Mouse (Mus musculus) myocyte (in vitro differentiated cells): ENCODE measurements around the gene Ddi2.
A peak's percentile ranks its signal among the peaks of the same experiment; 100 is the strongest.

ENCODE experiments used
- CEBPB ChIP-seq: IDR thresholded peaks from 2 replicates; pipeline ENCODE4 v1.6.1; 2011; ENCODE audit warnings: mild to moderate bottlenecking, moderate library complexity; ENCODE audit not compliant: poor library complexity, insufficient read depth, severe bottlenecking
- E2F4 ChIP-seq: IDR thresholded peaks from one replicate; pipeline ENCODE4 v1.6.1; 2011; ENCODE audit warnings: mild to moderate bottlenecking, control low read depth, moderate library complexity; ENCODE audit not compliant: insufficient read depth
- MAX ChIP-seq: IDR thresholded peaks from one replicate; pipeline ENCODE4 v1.6.1; 2011; ENCODE audit warnings: low read depth, mild to moderate bottlenecking, control low read depth
- MYOD1 ChIP-seq, 3 experiments: IDR thresholded peaks; one replicate each; pipeline ENCODE4 v1.6.1; 2011; ENCODE audit warnings: control low read depth in 2 of 3, low read depth in 2 of 3, mild to moderate bottlenecking in 2 of 3, moderate library complexity in 1 of 3; ENCODE audit not compliant: insufficient read length in 2 of 3, control insufficient read depth in 1 of 3
- POLR2A ChIP-seq: IDR thresholded peaks from one replicate; pipeline ENCODE4 v1.6.1; 2011; ENCODE audit warnings: low read depth, mild to moderate bottlenecking, control low read depth, moderate library complexity; ENCODE audit not compliant: insufficient read length
- POLR2AphosphoS2 ChIP-seq: IDR thresholded peaks from one replicate; pipeline ENCODE4 v1.6.1; 2011; ENCODE audit warnings: low read depth, control low read depth; ENCODE audit not compliant: insufficient read length
- TCF12 ChIP-seq: IDR thresholded peaks from one replicate; pipeline ENCODE4 v1.6.1; 2011; ENCODE audit warnings: mild to moderate bottlenecking, control low read depth; ENCODE audit not compliant: poor library complexity, insufficient read depth, severe bottlenecking
- TCF3 ChIP-seq: IDR thresholded peaks from one replicate; pipeline ENCODE4 v1.6.1; 2011; ENCODE audit warnings: low read depth, control low read depth; ENCODE audit not compliant: insufficient read length

DNA sequence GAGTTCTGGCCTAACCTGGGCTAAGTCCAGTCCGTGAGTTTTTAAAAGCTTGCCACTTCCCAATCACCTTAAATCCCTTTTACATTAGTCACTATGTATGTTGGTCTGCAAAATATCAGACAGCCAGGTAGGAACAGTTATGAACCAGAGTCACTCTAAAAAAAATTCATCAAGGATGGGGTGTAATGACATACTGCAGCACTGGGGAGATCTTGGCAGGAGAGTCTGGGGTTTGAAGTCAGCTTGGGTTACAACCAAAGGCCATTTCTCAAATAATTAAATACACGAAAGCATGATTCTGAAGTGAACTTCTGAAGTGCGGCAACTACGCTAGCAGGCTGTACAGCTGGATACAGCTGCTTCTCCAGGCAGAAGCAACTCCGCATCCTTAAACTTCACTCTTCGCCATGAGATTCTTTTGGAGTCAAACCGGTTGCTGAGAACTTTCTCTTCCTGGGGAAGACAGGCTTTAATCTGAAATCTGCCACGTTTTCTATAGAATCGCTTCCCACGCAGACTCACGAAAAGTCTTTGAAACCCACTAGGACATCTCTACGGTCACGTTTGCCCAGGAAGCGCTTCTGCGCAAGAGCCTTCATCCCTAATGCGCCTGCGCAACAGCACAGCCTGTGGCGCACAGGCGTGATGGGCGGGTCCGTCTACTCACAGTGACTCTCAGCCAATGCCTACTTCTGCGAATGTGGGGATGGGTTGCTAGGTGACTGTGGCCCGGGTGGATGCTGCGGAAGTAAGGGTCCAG is 11.4 kb upstream of the Ddi2 start:
- no peak for TF ChIP-seq MAX
- peak; percentile 47 for TF ChIP-seq POLR2A
- no peak for TF ChIP-seq TCF3
- no peak for TF ChIP-seq CEBPB
- TF ChIP-seq TCF12, result no peak
- no peak for TF ChIP-seq POLR2AphosphoS2
- TF ChIP-seq MYOD1 (IDR thresholded peaks at IDR 0.05; ENCODE audit: control insufficient read depth in 1 of 3, insufficient read length in 2 of 3, low read depth in 2 of 3), result no peak
- no peak for TF ChIP-seq E2F4
